Mouse (Mus musculus) ES-Bruce4 (cell line): ENCODE data around the gene Gramd1b.

ENCODE experiments used
- CTCF ChIP-seq: IDR thresholded peaks from one replicate; pipeline ENCODE4 v1.8.1; 2011; ENCODE audit warnings: low read depth, low read length
- EP300 ChIP-seq: IDR thresholded peaks from 2 replicates; pipeline ENCODE4 v1.6.1; 2011; ENCODE audit warnings: low read depth, low read length; ENCODE audit not compliant: insufficient read depth
- POLR2A ChIP-seq: IDR thresholded peaks from one replicate; pipeline ENCODE4 v1.8.1; 2011; ENCODE audit warnings: low read length; ENCODE audit not compliant: insufficient read depth

GRCm38 (mm10) chr9:40390904-40391303, 140.3 kb downstream of the Gramd1b start:
- TF ChIP-seq CTCF (peak; percentile 35), EP300 (no peak), POLR2A (no peak)
